ENCODE assay signal across 16 mouse cellular contexts in the genomic region with DNA sequence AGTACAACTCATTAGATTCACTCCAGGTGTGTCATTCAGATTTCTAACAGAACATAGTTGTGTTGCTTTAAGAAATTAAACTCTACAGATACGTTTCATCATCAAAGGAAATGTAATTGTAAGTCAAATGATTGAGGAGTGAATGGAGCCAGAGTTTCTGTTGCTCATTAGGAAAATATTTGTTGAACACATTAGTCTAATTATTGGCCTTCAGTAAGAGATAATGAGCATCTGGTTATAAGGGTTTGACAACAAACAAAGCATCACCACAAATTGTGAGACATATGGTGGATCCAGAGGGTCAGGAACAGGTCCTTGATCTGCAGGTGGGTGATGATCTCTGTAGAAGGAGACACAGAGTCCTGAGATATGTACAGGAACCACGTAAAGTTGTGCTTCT.
"Had no signal": no experiment of that assay in that cellular context is flagged by ENCODE, and none has a peak within 500 bp of the region (broad histone marks: within the 10 kb centered on the region; RNA-seq: fewer than 3 reads in every experiment).

No protein-coding gene starts in this region.

- H3K27ac ChIP-seq: neural tube, embryonic 12.5 days; neural tube, embryonic 13.5 days; neural tube, embryonic 15.5 days; stomach, embryonic 15.5 days; stomach, postnatal 0 days had no signal

- DNase-seq: right cerebral cortex, adult 18-20 months; right cerebral cortex, postnatal 14 days; right cerebral cortex, postnatal 25 days; right cerebral cortex, postnatal 4 days; spleen, adult 18-20 months; thymus, adult 18-20 months; thymus, adult 2 months; thymus, postnatal 14 days; thymus, postnatal 25 days; thymus, postnatal 36 days; thymus, postnatal 4 days had no signal

- H3K36me3 ChIP-seq: neural tube, embryonic 12.5 days; neural tube, embryonic 13.5 days; neural tube, embryonic 15.5 days; stomach, embryonic 15.5 days had no signal

- H3K4me1 ChIP-seq: neural tube, embryonic 12.5 days; neural tube, embryonic 13.5 days; neural tube, embryonic 15.5 days; stomach, embryonic 15.5 days had no signal

- H3K9me3 ChIP-seq: neural tube, embryonic 12.5 days; neural tube, embryonic 13.5 days; neural tube, embryonic 15.5 days; stomach, embryonic 15.5 days had no signal

- H3K9ac ChIP-seq: neural tube, embryonic 12.5 days; neural tube, embryonic 13.5 days; neural tube, embryonic 15.5 days; stomach, embryonic 15.5 days had no signal

- H3K4me2 ChIP-seq: neural tube, embryonic 12.5 days; neural tube, embryonic 13.5 days; neural tube, embryonic 15.5 days; stomach, embryonic 15.5 days had no signal

- H3K27me3 ChIP-seq: neural tube, embryonic 12.5 days; neural tube, embryonic 13.5 days; neural tube, embryonic 15.5 days; stomach, embryonic 15.5 days had no signal

- H3K4me3 ChIP-seq: neural tube, embryonic 12.5 days; neural tube, embryonic 13.5 days; neural tube, embryonic 15.5 days; stomach, embryonic 15.5 days had no signal
